Mouse (Mus musculus) embryonic facial prominence, embryonic 15.5 days (tissue): ENCODE results near the gene Lrp6. TPM values are rescaled to one million over a fixed set of nuclear protein-coding genes. Genes with fewer than 3 reads are reported as not detected.

Experiments
- ATAC-seq: fragments of 200-750 bp; cut with Nextera tagmentation; 2 replicates; pipeline ENCODE4 v1.8.0; 2017; ENCODE audit warnings: low read depth, moderate TSS enrichment; ENCODE audit not compliant: insufficient number of reproducible peaks, low FRiP score, low TSS enrichment
- H3K27ac ChIP-seq: fragments of 300-500 bp; sonication (generic); replicated peaks from 2 replicates; pipeline ENCODE4 v1.5.1; 2015; ENCODE audit warnings: mild to moderate bottlenecking, inconsistent platforms
- H3K27me3 ChIP-seq: fragments of 300-500 bp; sonication (generic); 2 replicates; pipeline ENCODE4 v1.6.1; 2015; ENCODE audit warnings: inconsistent platforms
- H3K36me3 ChIP-seq: fragments of 300-500 bp; sonication (generic); 2 replicates; pipeline ENCODE4 v1.6.1; 2015; ENCODE audit warnings: mild to moderate bottlenecking, inconsistent platforms
- H3K4me1 ChIP-seq: fragments of 300-500 bp; sonication (generic); 2 replicates; pipeline ENCODE4 v1.6.1; 2015; ENCODE audit warnings: inconsistent platforms
- H3K4me2 ChIP-seq: fragments of 300-500 bp; sonication (generic); replicated peaks from 2 replicates; pipeline ENCODE4 v1.6.1; 2015; ENCODE audit warnings: mild to moderate bottlenecking, inconsistent platforms
- H3K4me3 ChIP-seq: fragments of 300-500 bp; sonication (generic); replicated peaks from 2 replicates; pipeline ENCODE4 v1.5.1; 2015; ENCODE audit warnings: mild to moderate bottlenecking, inconsistent platforms
- H3K9ac ChIP-seq: fragments of 300-500 bp; sonication (generic); 2 replicates; pipeline ENCODE4 v1.6.1; 2015; ENCODE audit warnings: inconsistent platforms
- H3K9me3 ChIP-seq: fragments of 300-500 bp; sonication (generic); replicated peaks from 2 replicates; pipeline ENCODE4 v1.6.1; 2016; ENCODE audit warnings: inconsistent platforms
- WGBS: fragments of 180-500 bp; shearing (Covaris S2); methylation state at CpG from one replicate; pipeline ENCODE4 v1.1.7; 2015; 5-methylcytosine and 5-hydroxymethylcytosine counted together
- polyA plus RNA-seq: library from polyadenylated mRNA; unstranded; fragments of >200 nt; fragmentation: Nextera tagmentation; extraction: Ambion mirVana; gene quantifications from 2 replicates; pipeline ENCODE4 v1.2.1, GENCODE M21; 2015

Lrp6 gene
- polyA plus RNA-seq, 1 experiment from 2014 or later: 31.1 TPM

- H3K4me3 ChIP-seq: no peak overlapping the region
- H3K27ac ChIP-seq: no peak overlapping the region
- 0 out of 2 replicates have a peak, but pooled peaks cover 4% of the 10 kb centered on the region for H3K36me3 ChIP-seq
- no peaks in the 10 kb centered on the region for H3K27me3 ChIP-seq
- ATAC-seq: no peak
- peaks cover 37% of the 10 kb centered on the region for H3K4me1 ChIP-seq
- no peak overlapping the region for H3K4me2 ChIP-seq
- no peaks in the 10 kb centered on the region for H3K9me3 ChIP-seq
- WGBS: 86% methylated on average over 4 of the region's 4 CpGs
- H3K9ac ChIP-seq: no peak overlapping the region
Observed at GRCm38 (mm10) chr6:134529340-134529739, 37.4 kb downstream of the Lrp6 start.

DNA sequence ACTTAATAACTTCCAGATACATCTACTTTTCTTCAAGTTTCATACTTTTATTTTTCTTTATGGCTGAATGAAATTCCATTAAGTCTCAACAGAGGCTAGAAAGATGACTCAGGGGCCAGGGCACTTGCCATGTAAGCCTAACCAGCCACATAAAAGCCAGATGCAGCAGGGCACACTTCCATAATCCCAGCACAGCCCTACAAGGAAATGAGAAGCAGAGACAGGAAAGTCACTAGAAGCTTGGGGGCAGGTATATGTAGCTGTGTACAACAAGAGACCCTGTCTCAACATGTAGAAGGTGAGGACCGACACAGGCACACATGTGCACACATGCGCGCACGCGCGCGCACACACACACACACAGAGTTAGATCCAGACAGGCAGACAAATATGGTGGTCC lies 38.4 kb downstream of the Lrp6 start:
- WGBS: 84% methylated on average over 7 of the region's 7 CpGs
- Histone ChIP-seq H3K4me2 (no peak overlapping the region), H3K27ac (no peak overlapping the region; the same call in 1 of the 2 replicates), H3K9ac (no peak overlapping the region), H3K36me3 (0 out of 2 replicates have a peak, but pooled peaks cover 4% of the 10 kb centered on the region), H3K4me1 (peaks cover 37% of the 10 kb centered on the region), H3K4me3 (no peak overlapping the region), H3K9me3 (no peaks in the 10 kb centered on the region), H3K27me3 (no peaks in the 10 kb centered on the region)
- ATAC-seq: no peak

DNA sequence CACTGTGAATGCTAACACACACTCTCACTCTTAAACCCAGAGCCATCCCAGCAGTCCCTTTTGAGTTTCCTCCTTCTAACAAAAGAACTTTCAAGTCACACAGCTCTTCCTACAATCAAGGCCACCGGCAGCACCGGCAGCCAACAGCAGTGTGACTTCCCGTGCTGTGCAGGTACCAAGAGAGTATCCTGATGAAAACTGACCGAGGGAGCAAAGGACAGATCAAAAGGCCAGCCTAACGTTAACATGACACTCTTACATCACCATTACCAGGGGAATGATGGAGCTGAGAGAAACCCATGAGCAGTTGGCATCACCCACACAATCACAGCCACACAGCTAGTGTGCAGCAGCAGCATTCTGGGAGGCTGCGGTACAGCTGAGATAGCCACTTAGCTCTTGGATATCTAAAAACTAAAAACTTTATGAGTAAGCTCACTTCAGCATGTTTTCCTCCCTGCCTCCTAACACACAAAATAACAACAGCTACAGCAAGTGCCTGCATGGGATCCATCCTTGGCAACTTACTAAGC lies 39.1 kb downstream of the Lrp6 start:
- no peak overlapping the region; the same call in 1 of the 2 replicates for H3K27ac ChIP-seq
- WGBS: 32% methylated on average over 6 of the region's 6 CpGs
- no peak overlapping the region for H3K9ac ChIP-seq
- no peaks in the 10 kb centered on the region for H3K9me3 ChIP-seq
- no peak for ATAC-seq
- no peak overlapping the region for H3K4me2 ChIP-seq
- H3K27me3 ChIP-seq: no peaks in the 10 kb centered on the region
- 0 out of 2 replicates have a peak, but pooled peaks cover 4% of the 10 kb centered on the region for H3K36me3 ChIP-seq
- peaks cover 32% of the 10 kb centered on the region for H3K4me1 ChIP-seq
- H3K4me3 ChIP-seq: no peak overlapping the region

DNA sequence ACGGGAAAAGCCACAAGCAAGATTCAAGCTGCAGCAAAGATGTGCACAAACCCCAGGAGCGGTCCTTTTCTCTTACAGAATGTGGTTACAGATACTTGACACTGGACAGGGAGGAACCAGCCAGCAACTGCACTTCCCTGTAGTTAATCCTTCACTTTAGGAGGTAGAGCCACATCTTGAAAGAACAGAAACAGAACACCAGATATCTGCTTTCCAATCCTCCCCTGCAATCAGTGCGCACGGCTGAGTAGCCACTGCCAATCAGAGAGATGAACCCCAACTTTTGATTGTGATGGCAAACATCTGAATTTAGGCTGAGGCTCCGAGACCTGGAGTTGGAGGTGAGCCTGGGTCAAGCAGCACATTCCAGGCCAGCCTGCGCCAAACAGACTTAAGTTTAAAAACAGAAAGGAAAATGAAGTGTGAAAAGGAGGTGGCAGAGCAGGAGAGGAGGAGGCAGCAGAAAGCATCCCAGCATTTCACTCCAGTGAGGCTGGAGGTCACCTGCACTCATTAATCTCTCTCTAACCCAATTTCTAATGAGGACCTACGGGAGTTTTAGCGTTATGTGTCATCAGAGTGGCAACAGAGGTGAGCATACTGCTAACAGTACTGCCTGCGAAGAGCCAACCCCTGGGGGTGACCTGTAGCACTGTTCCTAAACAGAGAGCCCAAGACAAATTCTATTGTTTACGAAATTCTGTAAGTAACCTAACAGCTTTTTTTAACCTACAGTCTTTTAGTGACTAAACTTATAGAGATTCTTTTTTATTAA lies 39.8 kb downstream of the Lrp6 start:
- Histone ChIP-seq H3K4me3 (no peak overlapping the region), H3K27ac (no peak overlapping the region; the same call in 1 of the 2 replicates), H3K9ac (no peak overlapping the region), H3K4me2 (no peak overlapping the region), H3K9me3 (no peaks in the 10 kb centered on the region), H3K36me3 (0 out of 2 replicates have a peak, but pooled peaks cover 4% of the 10 kb centered on the region), H3K4me1 (peaks cover 31% of the 10 kb centered on the region), H3K27me3 (no peaks in the 10 kb centered on the region)
- no peak for ATAC-seq
- 46% methylated on average over 10 of the region's 10 CpGs for WGBS

DNA sequence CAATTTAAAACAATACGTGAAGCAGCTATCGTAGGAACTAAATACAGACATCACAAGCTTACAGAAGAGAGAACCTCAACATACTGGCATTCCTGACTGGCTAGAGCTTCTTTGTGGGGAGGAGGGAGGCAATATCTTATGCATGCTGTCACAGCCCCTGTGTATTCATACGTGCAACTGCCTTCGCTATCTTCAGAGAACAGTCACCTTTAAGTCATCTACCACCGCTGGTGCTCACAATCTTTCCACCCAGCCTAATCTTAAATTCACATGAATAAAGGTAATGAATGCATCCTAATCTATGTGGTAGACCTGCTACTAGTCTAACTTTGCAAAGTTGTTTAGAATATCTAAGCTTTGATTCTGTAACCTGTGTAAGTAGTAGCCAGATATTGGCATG lies 40.5 kb downstream of the Lrp6 start:
- no peak overlapping the region for H3K9ac ChIP-seq
- H3K4me1 ChIP-seq: peaks cover 31% of the 10 kb centered on the region
- H3K27me3 ChIP-seq: no peaks in the 10 kb centered on the region
- H3K9me3 ChIP-seq: no peaks in the 10 kb centered on the region
- H3K4me2 ChIP-seq: no peak overlapping the region
- WGBS: 83% methylated on average over 5 of the region's 5 CpGs
- H3K36me3 ChIP-seq: 0 out of 2 replicates have a peak, but pooled peaks cover 4% of the 10 kb centered on the region
- H3K4me3 ChIP-seq: no peak overlapping the region
- ATAC-seq: no peak
- no peak overlapping the region for H3K27ac ChIP-seq

GRCm38 (mm10) chr6:134521411-134521810 lies 45.4 kb downstream of the Lrp6 start:
- Histone ChIP-seq H3K4me3 (no peak overlapping the region), H3K36me3 (peaks cover 6% of the 10 kb centered on the region; the same call in 1 of the 2 replicates), H3K9ac (no peak overlapping the region), H3K9me3 (no peaks in the 10 kb centered on the region), H3K27ac (no peak overlapping the region), H3K27me3 (no peaks in the 10 kb centered on the region), H3K4me2 (no peak overlapping the region), H3K4me1 (peaks cover 11% of the 10 kb centered on the region)
- 72% methylated on average over 10 of the region's 10 CpGs for WGBS
- no peak for ATAC-seq

GRCm38 (mm10) chr6:134520821-134521220 lies 45.9 kb downstream of the Lrp6 start:
- no peak overlapping the region for H3K4me3 ChIP-seq
- peaks cover 6% of the 10 kb centered on the region; the same call in 1 of the 2 replicates for H3K36me3 ChIP-seq
- H3K27me3 ChIP-seq: no peaks in the 10 kb centered on the region
- WGBS: 54% methylated on average over 3 of the region's 3 CpGs
- ATAC-seq: no peak
- H3K9ac ChIP-seq: no peak overlapping the region
- H3K4me1 ChIP-seq: peaks cover 16% of the 10 kb centered on the region
- no peak overlapping the region for H3K4me2 ChIP-seq
- no peaks in the 10 kb centered on the region for H3K9me3 ChIP-seq
- no peak overlapping the region for H3K27ac ChIP-seq

DNA sequence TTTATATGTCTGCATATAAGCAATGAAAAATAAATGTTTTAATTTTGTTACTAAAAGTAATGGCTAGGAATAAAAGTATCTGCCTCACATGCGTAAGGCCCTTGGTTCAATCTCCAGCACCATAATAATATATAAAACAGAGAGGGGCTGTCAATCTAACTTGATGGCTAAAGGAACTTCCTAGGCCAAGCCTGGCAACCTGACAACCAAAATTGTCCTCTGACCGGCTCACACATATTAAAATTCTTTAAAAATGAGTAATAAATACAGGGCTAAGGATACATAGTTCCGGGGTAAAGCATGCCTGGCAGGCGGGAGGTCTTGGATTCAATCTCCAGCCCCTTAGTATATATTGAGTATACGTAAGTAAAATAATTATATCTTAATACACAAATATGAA lies 48.3 kb downstream of the Lrp6 start:
- H3K4me3 ChIP-seq: no peak overlapping the region
- no peak overlapping the region for H3K27ac ChIP-seq
- H3K4me1 ChIP-seq: peaks cover 21% of the 10 kb centered on the region
- H3K9ac ChIP-seq: no peak overlapping the region
- WGBS: 71% methylated on average over 5 of the region's 5 CpGs
- H3K4me2 ChIP-seq: no peak overlapping the region
- no peaks in the 10 kb centered on the region for H3K9me3 ChIP-seq
- ATAC-seq: no peak
- peaks cover 6% of the 10 kb centered on the region; the same call in 1 of the 2 replicates for H3K36me3 ChIP-seq
- no peaks in the 10 kb centered on the region for H3K27me3 ChIP-seq

- H3K4me2 ChIP-seq: no peak overlapping the region
- no peaks in the 10 kb centered on the region for H3K9me3 ChIP-seq
- ATAC-seq: no peak
- no peaks in the 10 kb centered on the region for H3K27me3 ChIP-seq
- no peak overlapping the region for H3K4me3 ChIP-seq
- peaks cover 27% of the 10 kb centered on the region for H3K4me1 ChIP-seq
- H3K9ac ChIP-seq: no peak overlapping the region
- H3K36me3 ChIP-seq: peaks cover 6% of the 10 kb centered on the region; the same call in 1 of the 2 replicates
- 63% methylated on average over 4 of the region's 4 CpGs for WGBS
- no peak overlapping the region for H3K27ac ChIP-seq
Observed at GRCm38 (mm10) chr6:134517141-134517540, 49.6 kb downstream of the Lrp6 start.

GRCm38 (mm10) chr6:134515416-134515815 lies 51.3 kb downstream of the Lrp6 start:
- Histone ChIP-seq H3K27ac (no peak overlapping the region), H3K4me1 (peaks cover 32% of the 10 kb centered on the region), H3K9me3 (no peaks in the 10 kb centered on the region), H3K36me3 (peaks cover 6% of the 10 kb centered on the region; the same call in 1 of the 2 replicates), H3K27me3 (no peaks in the 10 kb centered on the region), H3K4me3 (no peak overlapping the region), H3K9ac (no peak overlapping the region), H3K4me2 (no peak overlapping the region)
- 62% methylated on average over 4 of the region's 4 CpGs for WGBS
- ATAC-seq: no peak

DNA sequence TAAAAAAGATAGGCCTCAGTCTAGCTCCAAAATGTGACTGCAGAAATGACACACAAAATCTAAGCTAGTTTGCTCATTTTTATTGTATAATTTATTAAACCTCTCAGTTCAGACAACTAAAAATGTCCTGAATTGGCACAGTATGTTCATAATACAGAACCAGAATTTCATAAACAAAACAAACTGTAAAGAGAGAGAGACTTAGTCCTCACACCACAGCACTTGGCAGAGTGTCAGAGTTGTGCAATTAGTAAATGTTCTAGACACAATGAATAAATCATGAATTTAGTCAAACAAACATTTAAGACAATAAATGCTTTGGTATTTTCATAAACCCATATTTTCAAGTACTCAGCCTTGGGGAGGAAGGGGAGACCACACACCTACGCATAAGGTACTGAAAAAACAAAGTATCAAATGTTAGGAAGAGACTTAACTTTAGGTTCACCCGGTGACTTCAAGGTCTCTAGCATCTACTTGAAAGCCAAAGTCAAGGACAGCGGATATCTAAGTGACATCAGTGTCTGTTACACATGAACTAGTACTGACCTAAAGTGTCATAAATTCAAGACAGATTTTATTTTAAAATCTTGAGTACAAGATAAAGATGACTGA lies 52.8 kb downstream of the Lrp6 start:
- Histone ChIP-seq H3K27me3 (no peaks in the 10 kb centered on the region), H3K4me3 (no peak overlapping the region), H3K9me3 (no peaks in the 10 kb centered on the region), H3K9ac (no peak overlapping the region), H3K36me3 (no peaks in the 10 kb centered on the region), H3K4me1 (peaks cover 37% of the 10 kb centered on the region), H3K4me2 (no peak overlapping the region), H3K27ac (no peak overlapping the region)
- no peak for ATAC-seq
- 68% methylated on average over 3 of the region's 3 CpGs for WGBS
